Mouse (Mus musculus) ES-Bruce4 (cell line): ENCODE results near the gene Vgll4. TPM values are rescaled to one million over a fixed set of nuclear protein-coding genes. Genes with fewer than 3 reads are reported as not detected.

Experiments
- H3K27ac ChIP-seq: 2 replicates; pipeline ENCODE4 v1.5.1; 2012; ENCODE audit warnings: low read length, inconsistent platforms; ENCODE audit not compliant: insufficient read depth
- H3K27me3 ChIP-seq: 2 replicates; pipeline ENCODE4 v1.6.1; 2012; ENCODE audit warnings: mild to moderate bottlenecking, low read length, inconsistent platforms; ENCODE audit not compliant: control insufficient read depth, poor library complexity, insufficient read depth, severe bottlenecking
- H3K36me3 ChIP-seq: 2 replicates; pipeline ENCODE4 v1.6.1; 2012; ENCODE audit warnings: inconsistent platforms, mild to moderate bottlenecking, low read length, moderate library complexity; ENCODE audit not compliant: control insufficient read depth, poor library complexity, insufficient read depth, severe bottlenecking
- H3K4me1 ChIP-seq: one replicate; pipeline ENCODE4 v1.8.1; 2011; ENCODE audit warnings: low read length; ENCODE audit not compliant: control insufficient read depth, insufficient read depth
- H3K4me3 ChIP-seq: 2 replicates; pipeline ENCODE4 v1.5.1; 2011; ENCODE audit warnings: low read depth, mild to moderate bottlenecking, low read length
- H3K9ac ChIP-seq: 2 replicates; pipeline ENCODE4 v1.6.1; 2012; ENCODE audit warnings: low read depth, mild to moderate bottlenecking, inconsistent platforms; ENCODE audit not compliant: poor library complexity, severe bottlenecking
- H3K9me3 ChIP-seq: replicated peaks from 2 replicates; pipeline ENCODE4 v1.6.1; 2012; ENCODE audit warnings: mild to moderate bottlenecking, low read length, inconsistent platforms; ENCODE audit not compliant: control insufficient read depth, poor library complexity, insufficient read depth, severe bottlenecking
- CTCF ChIP-seq: IDR thresholded peaks from one replicate; pipeline ENCODE4 v1.8.1; 2011; ENCODE audit warnings: low read depth, low read length
- EP300 ChIP-seq: IDR thresholded peaks from 2 replicates; pipeline ENCODE4 v1.6.1; 2011; ENCODE audit warnings: low read depth, low read length; ENCODE audit not compliant: insufficient read depth
- POLR2A ChIP-seq: IDR thresholded peaks from one replicate; pipeline ENCODE4 v1.8.1; 2011; ENCODE audit warnings: low read length; ENCODE audit not compliant: insufficient read depth
- polyA plus RNA-seq: library from polyadenylated mRNA; stranded (reverse); fragments of >200 nt; gene quantifications from 2 replicates; pipeline ENCODE4 v1.2.4, GENCODE M21; 2011; ENCODE audit warnings: low read depth; ENCODE audit not compliant: missing spikeins, insufficient read depth, insufficient read length

Vgll4 gene
- polyA plus RNA-seq, 1 experiment = 37.3 TPM

GRCm38 (mm10) chr6:114907459-114907858, 62.3 kb downstream of the Vgll4 start:
- Histone ChIP-seq H3K4me3 (no peak overlapping the region), H3K9ac (no peak overlapping the region), H3K27me3 (no peaks in the 10 kb centered on the region), H3K4me1 (no peaks in the 10 kb centered on the region), H3K27ac (no peak overlapping the region), H3K36me3 (no peaks in the 10 kb centered on the region), H3K9me3 (no peaks in the 10 kb centered on the region)
- no peak for TF ChIP-seq CTCF
- TF ChIP-seq EP300 = no peak
- no peak for TF ChIP-seq POLR2A

- Histone ChIP-seq H3K4me1 (peaks cover 1% of the 10 kb centered on the region), H3K9me3 (no peaks in the 10 kb centered on the region), H3K27me3 (no peaks in the 10 kb centered on the region), H3K36me3 (no peaks in the 10 kb centered on the region), H3K27ac (no peak overlapping the region), H3K4me3 (no peak overlapping the region), H3K9ac (no peak overlapping the region)
- no peak for TF ChIP-seq EP300
- no peak for TF ChIP-seq POLR2A
- no peak for TF ChIP-seq CTCF
These were observed 63.6 kb downstream of the Vgll4 start for GRCm38 (mm10) chr6:114906209-114906608.

- H3K4me3 ChIP-seq = no peak overlapping the region
- no peaks in the 10 kb centered on the region for H3K9me3 ChIP-seq
- TF ChIP-seq POLR2A = no peak
- H3K36me3 ChIP-seq = no peaks in the 10 kb centered on the region
- no peak overlapping the region for H3K9ac ChIP-seq
- no peaks in the 10 kb centered on the region for H3K27me3 ChIP-seq
- H3K4me1 ChIP-seq = peaks cover 2% of the 10 kb centered on the region
- H3K27ac ChIP-seq = no peak overlapping the region
These were observed 64.4 kb downstream of the Vgll4 start for GRCm38 (mm10) chr6:114905253-114906028.

- Histone ChIP-seq H3K9me3 (no peaks in the 10 kb centered on the region), H3K4me3 (no peak overlapping the region), H3K27ac (no peak overlapping the region), H3K4me1 (peaks cover 2% of the 10 kb centered on the region), H3K9ac (no peak overlapping the region), H3K27me3 (no peaks in the 10 kb centered on the region), H3K36me3 (no peaks in the 10 kb centered on the region)
- TF ChIP-seq POLR2A (no peak), EP300 (no peak), CTCF (no peak)
These were observed 65.0 kb downstream of the Vgll4 start for GRCm38 (mm10) chr6:114904818-114905217.

GRCm38 (mm10) chr6:114904233-114904632, 65.6 kb downstream of the Vgll4 start:
- H3K27me3 ChIP-seq = no peaks in the 10 kb centered on the region
- no peak overlapping the region for H3K9ac ChIP-seq
- no peaks in the 10 kb centered on the region for H3K9me3 ChIP-seq
- H3K4me3 ChIP-seq = no peak overlapping the region
- TF ChIP-seq EP300 = no peak
- TF ChIP-seq CTCF = no peak
- TF ChIP-seq POLR2A = no peak
- no peak overlapping the region for H3K27ac ChIP-seq
- H3K36me3 ChIP-seq = no peaks in the 10 kb centered on the region
- peaks cover 2% of the 10 kb centered on the region for H3K4me1 ChIP-seq

- H3K4me3 ChIP-seq = no peak overlapping the region
- no peak overlapping the region for H3K9ac ChIP-seq
These were observed 67.9 kb downstream of the Vgll4 start for GRCm38 (mm10) chr6:114901921-114902320.

More at GRCm38 (mm10) chr6:114901921-114902320, 67.9 kb downstream of the Vgll4 start:
- H3K36me3 ChIP-seq = no peaks in the 10 kb centered on the region
- no peaks in the 10 kb centered on the region for H3K27me3 ChIP-seq
- TF ChIP-seq CTCF (no peak), EP300 (no peak), POLR2A (no peak)
- no peak overlapping the region for H3K27ac ChIP-seq
- no peaks in the 10 kb centered on the region for H3K9me3 ChIP-seq
- peaks cover 2% of the 10 kb centered on the region for H3K4me1 ChIP-seq
